Mouse (Mus musculus): ENCODE measurements at regions not wholly inside any gene's neighbourhood (a gene's known extent, or its start where the extent isn't known, plus 50 kb on each side); places are given as distances from the start of the nearest gene placed in this dataset.

- no peak overlapping the region for H3K4me3 ChIP-seq
- no peak overlapping the region for H3K27ac ChIP-seq
- no peak for TF ChIP-seq CTCF (IDR thresholded peaks at IDR 0.05)
- intact Hi-C loops (cut with DNase I) = no loop called here
- no peak for DNase-seq (ENCODE audit: extremely low spot score in 1 of 2, low spot score in 2 of 2)
Observed at GRCm38 (mm10) chr9:61077807-61078206, 283.5 kb downstream of the Uaca start.

- DNase-seq (ENCODE audit: extremely low spot score in 1 of 2, low spot score in 2 of 2) = peak in 1 of 2 experiments; percentile 52
Observed at GRCm38 (mm10) chr9:61081474-61082021, 287.2 kb downstream of the Uaca start.

GRCm38 (mm10) chr9:61084655-61085230 lies 287.4 kb upstream of the Tle3 start:
- no peak overlapping the region for H3K27ac ChIP-seq
- no peak for TF ChIP-seq CTCF (IDR thresholded peaks at IDR 0.05)
- intact Hi-C loops (cut with DNase I) = no loop called here
- no peak for DNase-seq (ENCODE audit: extremely low spot score in 1 of 2, low spot score in 2 of 2)
- no peak overlapping the region for H3K4me3 ChIP-seq

More at GRCm38 (mm10) chr9:61081474-61082021, 287.2 kb downstream of the Uaca start:
- Histone ChIP-seq H3K27ac (no peak overlapping the region), H3K4me3 (no peak overlapping the region)
- TF ChIP-seq CTCF (IDR thresholded peaks at IDR 0.05) = no peak
- intact Hi-C loops (cut with DNase I) = no loop called here

GRCm38 (mm10) chr9:61087035-61087434 lies 285.1 kb upstream of the Tle3 start:
- intact Hi-C loops (cut with DNase I) = no loop called here
- no peak for TF ChIP-seq CTCF (IDR thresholded peaks at IDR 0.05)
- Histone ChIP-seq H3K27ac (no peak overlapping the region), H3K4me3 (no peak overlapping the region)
- DNase-seq (ENCODE audit: extremely low spot score in 1 of 2, low spot score in 2 of 2) = no peak

- no peak overlapping the region for H3K4me3 ChIP-seq
- no peak for TF ChIP-seq CTCF (IDR thresholded peaks at IDR 0.05)
- intact Hi-C loops (cut with DNase I) = no loop called here
- H3K27ac ChIP-seq = no peak overlapping the region
- no peak for DNase-seq (ENCODE audit: extremely low spot score in 1 of 2, low spot score in 2 of 2)
Observed at GRCm38 (mm10) chr9:61089066-61089686, 283.0 kb upstream of the Tle3 start.

- TF ChIP-seq CTCF (IDR thresholded peaks at IDR 0.05) = no peak
- Histone ChIP-seq H3K4me3 (no peak overlapping the region), H3K27ac (no peak overlapping the region)
- no peak for DNase-seq (ENCODE audit: extremely low spot score in 1 of 2, low spot score in 2 of 2)
- intact Hi-C loops (cut with DNase I) = loop anchor here (5.0 kb wide), 1 partner anchor 281 kb away; the partner anchor contains the start of gene Tle3
Observed at GRCm38 (mm10) chr9:61091036-61091435, 281.1 kb upstream of the Tle3 start.

- DNase-seq (ENCODE audit: extremely low spot score in 1 of 2, low spot score in 2 of 2) = peak; percentile 50 to 56
- no peak for TF ChIP-seq CTCF (IDR thresholded peaks at IDR 0.05)
- no peak overlapping the region for H3K27ac ChIP-seq
- intact Hi-C loops (cut with DNase I) = loop anchor here (5.0 kb wide), 1 partner anchor 279 kb away; the partner anchor contains the start of gene Tle3
- no peak overlapping the region for H3K4me3 ChIP-seq
Observed at GRCm38 (mm10) chr9:61092834-61093479, 279.2 kb upstream of the Tle3 start.

GRCm38 (mm10) chr9:61095069-61095775 lies 276.9 kb upstream of the Tle3 start:
- no peak for TF ChIP-seq CTCF (IDR thresholded peaks at IDR 0.05)
- no peak overlapping the region for H3K4me3 ChIP-seq
- DNase-seq (ENCODE audit: extremely low spot score in 1 of 2, low spot score in 2 of 2) = no peak
- no peak overlapping the region for H3K27ac ChIP-seq
- intact Hi-C loops (cut with DNase I) = no loop called here

GRCm38 (mm10) chr9:61101741-61102450 lies 270.3 kb upstream of the Tle3 start:
- DNase-seq (ENCODE audit: extremely low spot score in 1 of 2, low spot score in 2 of 2) = no peak
- intact Hi-C loops (cut with DNase I) = no loop called here
- Histone ChIP-seq H3K27ac (no peak overlapping the region), H3K4me3 (no peak overlapping the region)
- no peak for TF ChIP-seq CTCF (IDR thresholded peaks at IDR 0.05)

GRCm38 (mm10) chr9:61102451-61103358 lies 269.5 kb upstream of the Tle3 start:
- Histone ChIP-seq H3K27ac (no peak overlapping the region), H3K4me3 (no peak overlapping the region)
- no peak for TF ChIP-seq CTCF (IDR thresholded peaks at IDR 0.05)
- intact Hi-C loops (cut with DNase I) = no loop called here
- DNase-seq (ENCODE audit: extremely low spot score in 1 of 2, low spot score in 2 of 2) = no peak

All from left cerebral cortex, adult 2 months (tissue).